Mouse (Mus musculus) cortical plate, adult 2 months (tissue): ENCODE data around the gene Calm3. TPM values are rescaled to one million over a fixed set of nuclear protein-coding genes. Genes with fewer than 3 reads are reported as not detected.

Experiments used
- H3K27ac ChIP-seq: fragments of 200-500 bp; 2 replicates; pipeline ENCODE4 v1.5.1; 2012; ENCODE audit warnings: low read length, control low read depth, inconsistent platforms; ENCODE audit not compliant: insufficient read depth
- H3K4me1 ChIP-seq: fragments of 200-500 bp; 2 replicates; pipeline ENCODE4 v1.6.1; 2011; ENCODE audit warnings: low read length; ENCODE audit not compliant: control insufficient read depth, insufficient read depth
- H3K4me3 ChIP-seq: fragments of 200-500 bp; 2 replicates; pipeline ENCODE4 v1.5.1; 2011; ENCODE audit warnings: mild to moderate bottlenecking, low read length, control low read depth; ENCODE audit not compliant: insufficient read depth
- CTCF ChIP-seq: fragments of 200-500 bp; IDR thresholded peaks from 2 replicates; pipeline ENCODE4 v1.5.1; 2011; ENCODE audit warnings: mild to moderate bottlenecking, control low read depth, low read length; ENCODE audit not compliant: insufficient read depth; ENCODE audit errors: extremely low read depth
- POLR2A ChIP-seq: fragments of 200-500 bp; IDR thresholded peaks from 2 replicates; pipeline ENCODE4 v1.6.1; 2011; ENCODE audit warnings: mild to moderate bottlenecking, low read length, control low read depth; ENCODE audit not compliant: insufficient read depth; ENCODE audit errors: extremely low read depth
- polyA plus RNA-seq: library from polyadenylated mRNA; depleted of rRNA; stranded (reverse); fragments of >200 nt; gene quantifications from 2 replicates; pipeline ENCODE4 v1.2.3, GENCODE M21; 2012

Calm3 gene
- polyA plus RNA-seq, 1 experiment: 2,049 TPM

DNA sequence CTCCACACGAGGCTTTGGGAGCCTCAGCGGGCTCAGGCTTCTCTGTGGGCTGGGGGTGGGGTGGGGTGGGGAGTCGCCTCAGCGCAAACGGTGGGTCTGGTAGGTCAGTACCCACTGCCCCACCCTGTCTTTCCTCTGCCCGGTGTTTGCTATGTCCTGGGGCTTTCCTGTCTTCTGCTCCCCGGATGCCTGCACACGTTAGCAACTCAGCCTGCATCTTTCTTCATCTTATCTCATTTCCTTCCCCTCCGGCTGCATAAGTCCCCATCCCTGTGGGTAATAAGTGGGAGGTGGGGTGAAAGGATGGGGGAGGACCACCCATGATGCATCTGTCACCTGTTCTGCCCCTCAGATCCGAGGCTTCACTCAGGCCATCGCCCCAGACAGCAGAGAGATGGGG lies 15.5 kb downstream of the Calm3 start:
- Histone ChIP-seq H3K27ac (no peak overlapping the region), H3K4me1 (no peaks in the 10 kb centered on the region; the same call in 1 of the 2 replicates), H3K4me3 (no peak overlapping the region)
- TF ChIP-seq POLR2A: no peak
- TF ChIP-seq CTCF: no peak

DNA sequence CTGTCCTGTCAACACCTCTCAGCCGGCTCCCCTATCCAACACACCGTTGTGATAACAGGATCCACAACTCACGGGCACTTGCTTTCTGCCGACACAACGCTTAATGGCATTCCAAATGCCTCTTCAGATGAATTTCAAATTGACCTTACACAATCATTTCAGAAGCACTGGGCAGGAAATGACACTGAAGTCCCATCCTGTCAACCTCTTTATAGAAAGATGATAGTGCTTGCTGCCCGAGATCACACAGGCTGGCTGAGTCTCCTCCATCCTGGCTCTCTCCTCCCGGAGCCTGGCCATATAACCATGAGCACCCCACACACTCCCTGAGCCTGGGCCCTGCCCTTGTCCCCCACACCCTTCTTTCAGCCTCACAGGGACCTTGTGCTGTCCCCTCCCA lies 16.1 kb downstream of the Calm3 start:
- no peak overlapping the region for H3K27ac ChIP-seq
- TF ChIP-seq POLR2A: no peak
- no peak for TF ChIP-seq CTCF
- no peak overlapping the region for H3K4me3 ChIP-seq
- no peaks in the 10 kb centered on the region; the same call in 1 of the 2 replicates for H3K4me1 ChIP-seq

DNA sequence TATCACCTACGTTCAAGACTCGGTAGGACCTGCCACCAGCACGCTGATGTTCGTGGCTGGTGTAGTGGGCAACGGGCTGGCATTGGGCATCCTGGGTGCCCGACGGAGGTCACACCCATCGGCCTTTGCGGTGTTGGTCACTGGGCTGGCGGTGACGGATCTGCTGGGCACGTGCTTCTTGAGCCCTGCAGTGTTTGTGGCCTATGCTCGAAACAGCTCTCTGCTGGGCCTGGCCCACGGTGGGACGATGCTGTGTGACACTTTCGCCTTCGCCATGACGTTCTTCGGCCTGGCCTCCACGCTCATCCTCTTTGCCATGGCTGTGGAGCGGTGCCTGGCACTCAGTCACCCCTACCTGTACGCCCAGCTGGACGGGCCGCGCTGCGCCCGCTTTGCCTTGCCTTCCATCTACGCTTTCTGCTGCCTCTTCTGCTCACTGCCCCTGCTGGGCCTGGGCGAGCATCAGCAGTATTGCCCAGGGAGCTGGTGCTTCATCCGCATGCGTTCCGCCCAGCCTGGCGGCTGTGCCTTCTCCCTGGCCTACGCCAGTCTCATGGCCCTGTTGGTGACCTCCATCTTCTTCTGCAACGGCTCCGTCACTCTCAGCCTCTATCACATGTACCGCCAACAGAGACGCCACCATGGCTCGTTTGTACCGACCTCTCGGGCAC lies 16.9 kb downstream of the Calm3 start:
- H3K4me3 ChIP-seq: no peak overlapping the region
- H3K4me1 ChIP-seq: no peaks in the 10 kb centered on the region; the same call in 1 of the 2 replicates
- TF ChIP-seq POLR2A (no peak), CTCF (no peak)
- no peak overlapping the region for H3K27ac ChIP-seq

DNA sequence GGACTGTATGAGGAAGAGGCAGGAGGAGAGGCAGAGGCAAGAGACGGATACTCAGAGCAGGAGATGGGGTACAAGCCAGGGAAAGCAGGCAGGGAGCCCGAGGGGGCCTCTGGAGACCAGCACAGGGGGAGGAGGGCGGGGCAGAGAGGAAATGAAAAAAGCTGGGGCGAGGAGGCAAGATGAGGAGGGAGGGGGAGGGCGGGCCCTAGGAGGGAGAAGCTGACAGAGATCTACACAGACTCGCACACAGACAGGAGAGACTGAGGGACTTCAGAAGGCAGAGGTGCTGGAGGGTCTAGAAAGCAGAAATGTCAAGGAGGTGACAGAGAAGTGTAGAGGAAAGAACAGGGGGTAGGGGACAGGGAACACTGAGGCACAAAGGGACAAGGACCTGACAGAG lies 17.6 kb downstream of the Calm3 start, which contains the start of gene Ptgir:
Gene Ptgir, plus strand, starts transcription at position 210 of the 400 bp plus-strand sequence.
- no peak for TF ChIP-seq POLR2A
- no peak for TF ChIP-seq CTCF
- no peak within 1 kb of the TSS for H3K27ac ChIP-seq
- no peaks in the 10 kb centered on the region; the same call in 1 of the 2 replicates for H3K4me1 ChIP-seq
- H3K4me3 ChIP-seq: no peak within 1 kb of the TSS

DNA sequence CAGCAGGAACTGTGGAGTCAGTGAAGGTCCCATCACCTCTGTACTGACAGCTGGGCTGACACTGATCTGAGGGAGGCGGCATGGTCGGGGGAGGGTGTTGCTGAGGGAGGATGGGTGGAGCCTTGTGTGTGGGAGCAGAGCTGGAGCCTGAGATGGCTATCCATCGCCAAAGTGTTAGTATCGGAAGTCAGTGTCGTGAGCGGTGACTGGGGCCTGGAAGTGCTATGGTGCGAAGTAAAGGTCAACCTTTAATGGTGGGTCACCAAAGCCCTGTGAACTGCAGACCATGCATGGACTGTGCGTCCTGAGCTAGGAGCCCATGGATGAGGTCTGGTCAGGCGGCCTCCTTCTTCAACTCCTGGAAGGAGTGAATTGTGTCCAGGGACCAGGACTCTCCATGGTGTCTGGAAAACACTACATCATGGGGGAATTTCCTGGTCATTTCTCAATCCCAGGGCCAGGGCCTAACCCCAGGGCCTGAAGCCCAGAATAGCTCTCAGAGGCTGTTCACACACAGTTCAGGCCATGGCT lies 18.4 kb downstream of the Calm3 start:
- no peak for TF ChIP-seq CTCF
- no peak for TF ChIP-seq POLR2A
- no peak overlapping the region for H3K4me3 ChIP-seq

DNA sequence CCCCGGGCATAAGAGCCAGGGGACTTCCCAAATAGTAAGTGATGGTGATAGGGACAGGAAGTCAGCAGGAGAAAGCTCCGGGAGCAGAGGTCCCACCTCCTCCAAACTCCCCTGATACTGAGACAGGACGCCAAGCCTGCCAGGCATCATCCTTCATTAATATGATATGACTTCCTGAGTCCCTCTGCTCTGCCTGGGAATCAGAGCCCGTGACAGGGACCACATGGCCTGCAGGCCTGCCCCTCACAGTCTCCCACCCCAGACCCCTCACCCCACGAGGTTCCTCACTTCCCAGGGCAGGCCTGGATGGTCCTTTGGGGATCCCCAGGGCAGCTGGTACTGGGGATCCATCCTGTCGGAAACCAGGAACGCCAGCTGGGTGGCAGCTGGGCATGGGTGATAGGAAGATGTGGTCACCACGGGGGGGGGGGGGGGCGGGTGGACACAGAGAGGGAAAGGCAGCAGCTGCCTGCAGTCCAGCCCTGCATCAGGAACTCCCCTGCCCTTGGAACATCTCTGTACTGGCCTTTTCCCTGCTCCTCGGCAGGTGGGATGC lies 19.7 kb downstream of the Calm3 start:
- Histone ChIP-seq H3K4me3 (no peak overlapping the region), H3K4me1 (no peaks in the 10 kb centered on the region; the same call in 1 of the 2 replicates), H3K27ac (no peak overlapping the region)
- TF ChIP-seq POLR2A (no peak), CTCF (no peak)

More for the DNA sequence above, 18.4 kb downstream of the Calm3 start:
- Histone ChIP-seq H3K4me1 (no peaks in the 10 kb centered on the region; the same call in 1 of the 2 replicates), H3K27ac (no peak overlapping the region)

DNA sequence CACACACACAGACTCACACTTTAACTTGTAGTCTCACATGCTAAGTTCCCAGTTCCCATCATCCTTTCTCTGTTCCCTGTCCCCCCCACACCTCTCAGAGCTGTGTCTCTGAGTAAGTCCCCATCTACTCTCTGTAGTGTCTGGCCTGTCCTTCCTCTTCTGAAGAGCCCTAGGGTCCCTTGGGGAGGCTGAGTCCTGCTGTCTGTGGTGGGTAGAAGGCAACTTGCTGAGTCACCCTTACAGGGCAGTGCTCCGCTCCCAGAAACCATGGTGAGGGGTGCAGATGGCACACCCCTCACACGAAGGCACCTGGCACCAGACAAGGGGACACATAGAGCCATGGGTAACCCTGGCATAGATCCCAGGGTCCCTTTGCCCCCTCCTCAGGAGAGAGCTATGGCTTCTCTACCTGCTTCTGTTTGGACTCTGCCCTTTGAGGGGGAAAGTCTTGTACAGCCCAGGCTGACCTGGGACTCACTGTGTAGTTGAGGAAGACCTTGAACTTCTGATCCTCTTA lies 20.4 kb downstream of the Calm3 start:
- no peak for TF ChIP-seq CTCF
- no peak for TF ChIP-seq POLR2A
- Histone ChIP-seq H3K27ac (no peak overlapping the region), H3K4me1 (no peaks in the 10 kb centered on the region; the same call in 1 of the 2 replicates), H3K4me3 (no peak overlapping the region)

DNA sequence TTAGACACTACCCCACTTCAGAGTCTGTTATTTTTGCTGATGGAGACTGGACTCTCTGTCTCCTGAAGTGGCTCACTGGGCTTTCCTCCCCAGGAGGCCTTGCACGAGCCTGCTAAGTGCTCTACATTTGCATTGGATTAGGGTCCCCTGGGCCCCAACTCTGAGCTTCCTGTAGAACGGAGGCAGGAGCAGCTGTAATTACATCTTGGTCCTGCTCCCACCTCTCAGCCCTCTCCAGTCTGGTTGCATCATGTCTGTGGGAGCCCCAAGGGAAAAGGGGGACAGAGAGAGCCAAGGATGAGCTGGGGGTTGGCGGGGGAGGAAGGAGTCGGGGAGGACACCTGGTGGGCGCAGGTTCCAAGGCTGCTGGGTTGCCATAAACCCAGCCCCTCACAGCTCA lies 23.4 kb downstream of the Calm3 start:
- Histone ChIP-seq H3K4me3 (no peak overlapping the region), H3K4me1 (no peaks in the 10 kb centered on the region; the same call in 1 of the 2 replicates), H3K27ac (no peak overlapping the region)
- no peak for TF ChIP-seq POLR2A
- TF ChIP-seq CTCF: no peak

DNA sequence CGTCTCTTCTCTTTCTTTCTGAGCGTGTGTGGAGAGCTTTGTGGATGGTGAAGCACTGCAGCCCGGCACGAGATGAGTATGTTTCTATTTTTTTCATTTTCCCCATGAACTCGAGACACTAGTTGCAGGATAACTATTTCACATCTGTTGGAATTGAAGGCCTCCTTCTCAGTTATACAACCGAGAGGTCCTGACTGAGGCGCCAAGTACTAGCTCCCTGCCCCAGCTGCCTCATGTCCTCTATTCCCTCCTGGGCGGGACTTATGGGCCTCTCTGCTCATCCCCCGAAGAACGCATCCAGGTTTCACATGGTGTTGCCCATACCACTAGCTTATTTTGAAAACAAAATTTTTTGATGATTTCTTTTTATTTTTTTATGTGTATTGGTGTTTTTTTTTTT lies 28.4 kb downstream of the Calm3 start:
- TF ChIP-seq POLR2A (no peak), CTCF (no peak)
- no peak overlapping the region for H3K27ac ChIP-seq
- H3K4me3 ChIP-seq: no peak overlapping the region
- H3K4me1 ChIP-seq: no peaks in the 10 kb centered on the region
